Mouse (Mus musculus): ENCODE data around the gene Myh3. TPM values are rescaled to one million over a fixed set of nuclear protein-coding genes. Genes with fewer than 3 reads are reported as not detected.

Myh3 gene
- polyA plus RNA-seq, 1 experiment from 2014 or later = 0.50 TPM

DNA sequence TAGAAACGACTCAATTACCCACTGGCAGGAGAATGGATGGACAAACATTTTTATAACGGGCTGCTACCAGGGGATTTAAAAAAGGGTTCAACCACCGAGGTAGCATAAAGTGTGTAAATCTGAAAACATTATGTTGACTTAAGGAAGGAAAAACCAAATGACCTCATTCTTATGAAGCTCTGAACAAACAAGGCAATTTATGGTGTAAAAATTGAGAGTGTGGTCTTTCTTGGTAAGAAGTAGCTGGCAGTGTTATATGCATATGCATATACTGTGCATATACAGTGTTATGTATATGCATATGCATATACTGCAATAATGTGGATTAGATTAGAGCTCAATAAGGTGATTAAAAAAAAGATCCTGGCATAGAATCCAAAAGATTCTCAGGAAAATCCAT is 73.1 kb downstream of the Myh3 start:
- ATAC-seq = no peak
- no peaks in the 10 kb centered on the region for H3K9me3 ChIP-seq (ENCODE audit: control insufficient read depth, low read length)
- WGBS = 59% methylated on average over 3 of the region's 3 CpGs
- no peak overlapping the region for H3K9ac ChIP-seq (ENCODE audit: low read depth, low read length)
- no peaks in the 10 kb centered on the region for H3K27me3 ChIP-seq (replicated peaks; ENCODE audit: control insufficient read depth, insufficient read depth, low read length)
- H3K36me3 ChIP-seq (ENCODE audit: control insufficient read depth, insufficient read depth, low read length) = no peaks in the 10 kb centered on the region
- no peaks in the 10 kb centered on the region for H3K4me1 ChIP-seq (ENCODE audit: control insufficient read depth, insufficient read depth, low read length)
- no peak overlapping the region for H3K27ac ChIP-seq (ENCODE audit: low read length)
- H3K4me3 ChIP-seq (ENCODE audit: low read length) = no peak overlapping the region
- H3K4me2 ChIP-seq (ENCODE audit: low read depth, low read length) = no peak overlapping the region

Small RNAs within 50 kb of the gene (microRNA-seq; reads per million reads assigned to microRNA genes)
- gene Mir6923 = not detected

Other genes with a start within 250 kb of the Myh3 start
- gene Pirt, start 166.3 kb upstream of the Myh3 start, polyA plus RNA-seq (2015; fragmentation: Nextera tagmentation; extraction: Ambion mirVana) = 6.7 and 6.8 TPM in 2 replicates
- 2.2 and 2.8 TPM in 2 replicates for gene Tmem238l, start 121.7 kb upstream of the Myh3 start, polyA plus RNA-seq (2015; fragmentation: Nextera tagmentation; extraction: Ambion mirVana)
- 3.4 and 4.6 TPM in 2 replicates for gene Tmem220, start 53.1 kb upstream of the Myh3 start, polyA plus RNA-seq (2015; fragmentation: Nextera tagmentation; extraction: Ambion mirVana)
- 20.8 and 22.1 TPM in 2 replicates for gene Adprm, start 25.7 kb upstream of the Myh3 start, polyA plus RNA-seq (2015; fragmentation: Nextera tagmentation; extraction: Ambion mirVana)
- gene Sco1, start 25.6 kb upstream of the Myh3 start, polyA plus RNA-seq (2015; fragmentation: Nextera tagmentation; extraction: Ambion mirVana) = 17.7 and 18.6 TPM in 2 replicates
- 0.02 TPM in 2 replicates for gene Myh2, start 92.7 kb downstream of the Myh3 start, polyA plus RNA-seq (2015; fragmentation: Nextera tagmentation; extraction: Ambion mirVana)
- 0.04 TPM in 1 of 2 replicates, not detected in the other for gene Myh1, start 121.8 kb downstream of the Myh3 start, polyA plus RNA-seq (2015; fragmentation: Nextera tagmentation; extraction: Ambion mirVana)
- not detected in 2 replicates for gene Myh4, start 159.7 kb downstream of the Myh3 start, polyA plus RNA-seq (2015; fragmentation: Nextera tagmentation; extraction: Ambion mirVana)
- gene Myh8, start 198.8 kb downstream of the Myh3 start, polyA plus RNA-seq (2015; fragmentation: Nextera tagmentation; extraction: Ambion mirVana) = 0.32 and 0.64 TPM in 2 replicates
- gene Myh13, start 243.4 kb downstream of the Myh3 start, polyA plus RNA-seq (2015; fragmentation: Nextera tagmentation; extraction: Ambion mirVana) = not detected in 2 replicates

Data from intestine, embryonic 16.5 days (tissue).